Mouse (Mus musculus): Measurements from ENCODE around the gene Grik1. TPM values are rescaled to one million over a fixed set of nuclear protein-coding genes. Genes with fewer than 3 reads are reported as not detected.

Grik1 gene
- polyA plus RNA-seq, 1 experiment from 2014 or later, result 3.2 TPM

- Histone ChIP-seq H3K4me2 (ENCODE audit: low read depth) (no peak overlapping the region), H3K4me1 (ENCODE audit: control insufficient read depth, insufficient read depth, low read length) (peaks cover 3% of the 10 kb centered on the region; the same call in 1 of the 2 replicates), H3K9me3 (ENCODE audit: control insufficient read depth, low read length) (no peaks in the 10 kb centered on the region), H3K27me3 (ENCODE audit: control insufficient read depth, insufficient read depth, low read length) (no peaks in the 10 kb centered on the region), H3K27ac (ENCODE audit: low read depth, low read length) (no peak overlapping the region), H3K4me3 (ENCODE audit: low read depth, low read length) (no peak overlapping the region), H3K36me3 (ENCODE audit: control insufficient read depth, insufficient read depth, low read length) (no peaks in the 10 kb centered on the region), H3K9ac (ENCODE audit: low read length) (no peak overlapping the region)
- ATAC-seq (ENCODE audit: insufficient read depth, low FRiP score, low TSS enrichment), result no peak
- DNase-seq (ENCODE audit: low spot score), result no peak
- WGBS, result 69% methylated on average over 2 of the region's 2 CpGs
Measured at GRCm38 (mm10) chr16:87911201-87911600, 378.9 kb downstream of the Grik1 start.

GRCm38 (mm10) chr16:87902049-87902448, 388.0 kb downstream of the Grik1 start:
- WGBS, result 84% methylated on average over 9 of the region's 9 CpGs

GRCm38 (mm10) chr16:87901189-87901588, 388.9 kb downstream of the Grik1 start:
- H3K4me1 ChIP-seq (ENCODE audit: control insufficient read depth, insufficient read depth, low read length), result no peaks in the 10 kb centered on the region
- H3K9me3 ChIP-seq (ENCODE audit: control insufficient read depth, low read length), result no peaks in the 10 kb centered on the region
- no peaks in the 10 kb centered on the region for H3K36me3 ChIP-seq (ENCODE audit: control insufficient read depth, insufficient read depth, low read length)
- no peak for DNase-seq (ENCODE audit: low spot score)
- H3K27me3 ChIP-seq (ENCODE audit: control insufficient read depth, insufficient read depth, low read length), result no peaks in the 10 kb centered on the region
- H3K4me3 ChIP-seq (ENCODE audit: low read depth, low read length), result no peak overlapping the region
- ATAC-seq (ENCODE audit: insufficient read depth, low FRiP score, low TSS enrichment), result no peak
- no peak overlapping the region for H3K27ac ChIP-seq (ENCODE audit: low read depth, low read length)
- no peak overlapping the region for H3K9ac ChIP-seq (ENCODE audit: low read length)
- H3K4me2 ChIP-seq (ENCODE audit: low read depth), result no peak overlapping the region
- WGBS, result 88% methylated on average over 2 of the region's 2 CpGs

More at GRCm38 (mm10) chr16:87902049-87902448, 388.0 kb downstream of the Grik1 start:
- ATAC-seq (ENCODE audit: insufficient read depth, low FRiP score, low TSS enrichment) (no peak), DNase-seq (ENCODE audit: low spot score) (no peak)
- no peaks in the 10 kb centered on the region for H3K36me3 ChIP-seq (ENCODE audit: control insufficient read depth, insufficient read depth, low read length)
- H3K9me3 ChIP-seq (ENCODE audit: control insufficient read depth, low read length), result no peaks in the 10 kb centered on the region
- no peak overlapping the region for H3K4me3 ChIP-seq (ENCODE audit: low read depth, low read length)
- H3K27me3 ChIP-seq (ENCODE audit: control insufficient read depth, insufficient read depth, low read length), result no peaks in the 10 kb centered on the region
- H3K4me1 ChIP-seq (ENCODE audit: control insufficient read depth, insufficient read depth, low read length), result no peaks in the 10 kb centered on the region
- no peak overlapping the region for H3K9ac ChIP-seq (ENCODE audit: low read length)
- H3K27ac ChIP-seq (ENCODE audit: low read depth, low read length), result no peak overlapping the region
- H3K4me2 ChIP-seq (ENCODE audit: low read depth), result no peak overlapping the region

- Histone ChIP-seq H3K4me2 (ENCODE audit: low read depth) (no peak overlapping the region), H3K9ac (ENCODE audit: low read length) (no peak overlapping the region), H3K27me3 (ENCODE audit: control insufficient read depth, insufficient read depth, low read length) (no peaks in the 10 kb centered on the region), H3K36me3 (ENCODE audit: control insufficient read depth, insufficient read depth, low read length) (no peaks in the 10 kb centered on the region), H3K27ac (ENCODE audit: low read depth, low read length) (no peak overlapping the region), H3K4me3 (ENCODE audit: low read depth, low read length) (no peak overlapping the region), H3K4me1 (ENCODE audit: control insufficient read depth, insufficient read depth, low read length) (no peaks in the 10 kb centered on the region), H3K9me3 (ENCODE audit: control insufficient read depth, low read length) (no peaks in the 10 kb centered on the region)
- DNase-seq (ENCODE audit: low spot score) (no peak), ATAC-seq (ENCODE audit: insufficient read depth, low FRiP score, low TSS enrichment) (no peak)
- 76% methylated on average over 2 of the region's 2 CpGs for WGBS
Measured at GRCm38 (mm10) chr16:87875927-87876326, 414.1 kb downstream of the Grik1 start.

- Histone ChIP-seq H3K36me3 (ENCODE audit: control insufficient read depth, insufficient read depth, low read length) (no peaks in the 10 kb centered on the region), H3K4me3 (ENCODE audit: low read depth, low read length) (no peak overlapping the region), H3K27me3 (ENCODE audit: control insufficient read depth, insufficient read depth, low read length) (no peaks in the 10 kb centered on the region), H3K9me3 (ENCODE audit: control insufficient read depth, low read length) (no peaks in the 10 kb centered on the region), H3K4me2 (ENCODE audit: low read depth) (no peak overlapping the region), H3K27ac (ENCODE audit: low read depth, low read length) (no peak overlapping the region), H3K4me1 (ENCODE audit: control insufficient read depth, insufficient read depth, low read length) (no peaks in the 10 kb centered on the region), H3K9ac (ENCODE audit: low read length) (no peak overlapping the region)
- 88% methylated on average over 6 of the region's 6 CpGs for WGBS
- ATAC-seq (ENCODE audit: insufficient read depth, low FRiP score, low TSS enrichment) (no peak), DNase-seq (ENCODE audit: low spot score) (no peak)
Measured at GRCm38 (mm10) chr16:87864526-87864925, 425.5 kb downstream of the Grik1 start.

- Histone ChIP-seq H3K4me3 (ENCODE audit: low read depth, low read length) (no peak overlapping the region), H3K36me3 (ENCODE audit: control insufficient read depth, insufficient read depth, low read length) (no peaks in the 10 kb centered on the region), H3K4me2 (ENCODE audit: low read depth) (no peak overlapping the region), H3K9ac (ENCODE audit: low read length) (no peak overlapping the region), H3K4me1 (ENCODE audit: control insufficient read depth, insufficient read depth, low read length) (no peaks in the 10 kb centered on the region), H3K9me3 (ENCODE audit: control insufficient read depth, low read length) (no peaks in the 10 kb centered on the region), H3K27ac (ENCODE audit: low read depth, low read length) (no peak overlapping the region), H3K27me3 (ENCODE audit: control insufficient read depth, insufficient read depth, low read length) (no peaks in the 10 kb centered on the region)
- DNase-seq (ENCODE audit: low spot score) (no peak), ATAC-seq (ENCODE audit: insufficient read depth, low FRiP score, low TSS enrichment) (no peak)
- WGBS, result 17% methylated on average over 1 of the region's 1 CpGs
Measured at GRCm38 (mm10) chr16:87861722-87862121, 428.3 kb downstream of the Grik1 start.

GRCm38 (mm10) chr16:87853451-87854085, 436.5 kb downstream of the Grik1 start:
- no peak overlapping the region for H3K4me2 ChIP-seq (ENCODE audit: low read depth)
- H3K4me1 ChIP-seq (ENCODE audit: control insufficient read depth, insufficient read depth, low read length), result no peaks in the 10 kb centered on the region
- ATAC-seq (ENCODE audit: insufficient read depth, low FRiP score, low TSS enrichment) (no peak), DNase-seq (ENCODE audit: low spot score) (no peak)
- no peaks in the 10 kb centered on the region for H3K27me3 ChIP-seq (ENCODE audit: control insufficient read depth, insufficient read depth, low read length)
- no peaks in the 10 kb centered on the region for H3K36me3 ChIP-seq (ENCODE audit: control insufficient read depth, insufficient read depth, low read length)
- H3K4me3 ChIP-seq (ENCODE audit: low read depth, low read length), result no peak overlapping the region
- H3K9ac ChIP-seq (ENCODE audit: low read length), result no peak overlapping the region
- WGBS, result 89% methylated on average over 3 of the region's 3 CpGs
- H3K9me3 ChIP-seq (ENCODE audit: control insufficient read depth, low read length), result no peaks in the 10 kb centered on the region
- no peak overlapping the region for H3K27ac ChIP-seq (ENCODE audit: low read depth, low read length)

GRCm38 (mm10) chr16:87851550-87851949, 438.5 kb downstream of the Grik1 start:
- H3K4me2 ChIP-seq (ENCODE audit: low read depth), result no peak overlapping the region
- DNase-seq (ENCODE audit: low spot score) (no peak), ATAC-seq (ENCODE audit: insufficient read depth, low FRiP score, low TSS enrichment) (no peak)
- H3K9me3 ChIP-seq (ENCODE audit: control insufficient read depth, low read length), result no peaks in the 10 kb centered on the region
- no peaks in the 10 kb centered on the region for H3K36me3 ChIP-seq (ENCODE audit: control insufficient read depth, insufficient read depth, low read length)
- 79% methylated on average over 2 of the region's 2 CpGs for WGBS
- no peaks in the 10 kb centered on the region for H3K4me1 ChIP-seq (ENCODE audit: control insufficient read depth, insufficient read depth, low read length)
- H3K27me3 ChIP-seq (ENCODE audit: control insufficient read depth, insufficient read depth, low read length), result no peaks in the 10 kb centered on the region
- H3K9ac ChIP-seq (ENCODE audit: low read length), result no peak overlapping the region
- no peak overlapping the region for H3K27ac ChIP-seq (ENCODE audit: low read depth, low read length)
- no peak overlapping the region for H3K4me3 ChIP-seq (ENCODE audit: low read depth, low read length)

GRCm38 (mm10) chr16:87848799-87849198, 441.3 kb downstream of the Grik1 start:
- H3K27me3 ChIP-seq (ENCODE audit: control insufficient read depth, insufficient read depth, low read length), result no peaks in the 10 kb centered on the region
- 86% methylated on average over 3 of the region's 3 CpGs for WGBS
- H3K36me3 ChIP-seq (ENCODE audit: control insufficient read depth, insufficient read depth, low read length), result no peaks in the 10 kb centered on the region
- ATAC-seq (ENCODE audit: insufficient read depth, low FRiP score, low TSS enrichment) (no peak), DNase-seq (ENCODE audit: low spot score) (no peak)
- no peak overlapping the region for H3K9ac ChIP-seq (ENCODE audit: low read length)
- no peak overlapping the region for H3K4me3 ChIP-seq (ENCODE audit: low read depth, low read length)
- no peak overlapping the region for H3K4me2 ChIP-seq (ENCODE audit: low read depth)
- H3K27ac ChIP-seq (ENCODE audit: low read depth, low read length), result no peak overlapping the region
- H3K4me1 ChIP-seq (ENCODE audit: control insufficient read depth, insufficient read depth, low read length), result no peaks in the 10 kb centered on the region
- H3K9me3 ChIP-seq (ENCODE audit: control insufficient read depth, low read length), result no peaks in the 10 kb centered on the region
